Mouse (Mus musculus): ENCODE results near the gene Hcfc1r1.
A peak's percentile ranks its signal among the peaks of the same experiment; 100 is the strongest.

Gene Hcfc1r1

GRCm38 (mm10) chr17:23675564-23676281 is 2.3 kb downstream of the Hcfc1r1 start:
- peak; percentile 58 to 69 for DNase-seq

- DNase-seq = peak; percentile 63 to 68
These were observed 3.2 kb downstream of the Hcfc1r1 start for GRCm38 (mm10) chr17:23676473-23677031.

GRCm38 (mm10) chr17:23677236-23677679 is 3.9 kb downstream of the Hcfc1r1 start, which contains the start of gene Tnfrsf12a:
TSS of gene Tnfrsf12a (minus strand) at chr17:23677468.
- peak; percentile 81 to 88 for DNase-seq

GRCm38 (mm10) chr17:23679127-23679835 is 5.9 kb downstream of the Hcfc1r1 start, which contains the start of gene Cldn6:
TSS of gene Cldn6 (plus strand) at chr17:23679249.
- peak in 1 of 2 experiments; percentile 14 for DNase-seq

GRCm38 (mm10) chr17:23680336-23680735 is 6.9 kb downstream of the Hcfc1r1 start:
- DNase-seq = no peak

- DNase-seq = no peak
These were observed 7.7 kb downstream of the Hcfc1r1 start for GRCm38 (mm10) chr17:23681086-23681485.

- no peak for DNase-seq
These were observed 8.7 kb downstream of the Hcfc1r1 start for GRCm38 (mm10) chr17:23682092-23682491.

- no peak for DNase-seq
These were observed 9.1 kb downstream of the Hcfc1r1 start for GRCm38 (mm10) chr17:23682530-23682929.

- peak in 1 of 2 experiments; percentile 34 for DNase-seq
These were observed 9.8 kb downstream of the Hcfc1r1 start for GRCm38 (mm10) chr17:23683226-23683625.

- no peak for DNase-seq
These were observed 10.7 kb downstream of the Hcfc1r1 start, which contains the start of gene Cldn9 for GRCm38 (mm10) chr17:23683856-23684672. TSS of gene Cldn9 (minus strand) at chr17:23684026.

GRCm38 (mm10) chr17:23694491-23694890 is 21.1 kb downstream of the Hcfc1r1 start:
- no peak for DNase-seq

- DNase-seq = no peak
These were observed 22.4 kb downstream of the Hcfc1r1 start for GRCm38 (mm10) chr17:23695801-23696200.

GRCm38 (mm10) chr17:23699131-23700077 is 26.0 kb downstream of the Hcfc1r1 start:
- peak; percentile 66 to 68 for DNase-seq

- peak; percentile 95 to 96 for DNase-seq
These were observed 26.7 kb downstream of the Hcfc1r1 start for GRCm38 (mm10) chr17:23700079-23700478.

- DNase-seq = no peak
These were observed 29.9 kb downstream of the Hcfc1r1 start for GRCm38 (mm10) chr17:23703301-23703700.

GRCm38 (mm10) chr17:23704741-23705140 is 31.3 kb downstream of the Hcfc1r1 start:
- peak in 1 of 2 experiments; percentile 42 for DNase-seq

- no peak for DNase-seq
These were observed 32.2 kb downstream of the Hcfc1r1 start for GRCm38 (mm10) chr17:23705525-23706104.

GRCm38 (mm10) chr17:23706212-23706611 is 32.8 kb downstream of the Hcfc1r1 start:
- DNase-seq = peak; percentile 90 to 92

- no peak for DNase-seq
These were observed 43.6 kb downstream of the Hcfc1r1 start for GRCm38 (mm10) chr17:23717003-23717402.

- DNase-seq = no peak
These were observed 46.1 kb downstream of the Hcfc1r1 start for GRCm38 (mm10) chr17:23719455-23719854.

- DNase-seq = no peak
These were observed 48.5 kb downstream of the Hcfc1r1 start for GRCm38 (mm10) chr17:23721886-23722285.

Data from cerebellum, postnatal 14 days (tissue).